Mouse (Mus musculus) ES-E14 (cell line): Measurements from ENCODE around the gene Bpifb3.

Experiments
- CHD2 ChIP-seq: IDR thresholded peaks from 2 replicates; pipeline ENCODE4 v1.6.1; 2014; ENCODE audit warnings: mild to moderate bottlenecking, low read depth, low read length, inconsistent platforms
- HCFC1 ChIP-seq: IDR thresholded peaks from 2 replicates; pipeline ENCODE4 v1.6.1; 2012; ENCODE audit warnings: low read length, inconsistent platforms, borderline replicate concordance; ENCODE audit not compliant: insufficient read depth
- ZC3H11A ChIP-seq: IDR thresholded peaks from 2 replicates; pipeline ENCODE4 v1.6.1; 2012; ENCODE audit warnings: low read depth, mild to moderate bottlenecking, inconsistent platforms, low read length, borderline replicate concordance

DNA sequence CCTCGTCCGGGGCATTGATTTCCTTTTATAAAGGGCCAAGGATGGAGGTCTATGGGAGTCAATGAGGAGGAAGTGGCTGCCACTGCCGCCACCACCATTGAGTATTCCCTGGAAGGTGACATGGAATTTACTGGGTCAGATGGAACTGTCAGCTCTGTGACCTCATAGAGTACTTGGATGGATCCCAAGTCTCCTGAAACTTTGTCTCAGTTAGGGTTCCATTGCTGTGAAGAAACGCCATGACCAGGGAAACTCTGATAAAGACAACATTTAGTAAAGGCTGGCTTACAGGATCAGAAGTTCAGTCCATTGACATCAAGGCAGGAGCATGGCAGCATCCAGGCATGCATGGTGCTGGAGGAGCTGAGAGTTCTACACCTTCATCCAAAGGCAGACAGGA is 47.0 kb upstream of the Bpifb3 start, which contains the start of gene Sun5:
- TF ChIP-seq CHD2 (no peak), ZC3H11A (no peak), HCFC1 (no peak)
